Mouse (Mus musculus) kidney, postnatal 0 days (tissue): ENCODE results near the gene Trim28. TPM values are rescaled to one million over a fixed set of nuclear protein-coding genes. Genes with fewer than 3 reads are reported as not detected.

Source experiments
- ATAC-seq: fragments of 200-750 bp; cut with Nextera tagmentation; replicated peaks from 2 replicates; pipeline ENCODE4 v1.8.0; 2017; ENCODE audit warnings: low read depth, moderate number of reproducible peaks, moderate TSS enrichment, moderate library complexity; ENCODE audit not compliant: low FRiP score
- DNase-seq: peaks from one replicate; pipeline ENCODE4 v3.0.0-alpha.2; 2016; ENCODE audit warnings: low spot score
- H3K27ac ChIP-seq: fragments of 300-500 bp; sonication (generic); 2 replicates; pipeline ENCODE4 v1.5.1; 2014; ENCODE audit warnings: mild to moderate bottlenecking
- H3K27me3 ChIP-seq: fragments of 300-500 bp; sonication (generic); 2 replicates; pipeline ENCODE4 v1.6.1; 2014; ENCODE audit warnings: low read length, mixed read lengths; ENCODE audit not compliant: insufficient read depth
- H3K36me3 ChIP-seq: fragments of 300-500 bp; sonication (generic); 2 replicates; pipeline ENCODE4 v1.6.1; 2014; ENCODE audit warnings: low read length, mixed read lengths; ENCODE audit not compliant: insufficient read depth
- H3K4me1 ChIP-seq: fragments of 300-500 bp; sonication (generic); replicated peaks from 2 replicates; pipeline ENCODE4 v1.6.1; 2014; ENCODE audit warnings: antibody characterized with exemption, low read length, mixed read lengths; ENCODE audit not compliant: insufficient read depth
- H3K4me2 ChIP-seq: fragments of 300-500 bp; sonication (generic); 2 replicates; pipeline ENCODE4 v1.6.1; 2014; ENCODE audit warnings: mild to moderate bottlenecking, low read length, moderate library complexity, mixed read lengths
- H3K4me3 ChIP-seq: fragments of 300-500 bp; sonication (generic); replicated peaks from 2 replicates; pipeline ENCODE4 v1.5.1; 2014; ENCODE audit warnings: low read depth, low read length
- H3K9ac ChIP-seq: fragments of 300-500 bp; sonication (generic); 2 replicates; pipeline ENCODE4 v1.6.1; 2014; ENCODE audit warnings: low read depth, low read length
- H3K9me3 ChIP-seq: fragments of 300-500 bp; sonication (generic); replicated peaks from 2 replicates; pipeline ENCODE4 v1.6.1; 2016; ENCODE audit warnings: low read length, inconsistent platforms, mixed read lengths
- CTCF ChIP-seq: IDR thresholded peaks from 2 replicates; pipeline ENCODE4 v1.5.1; 2016; ENCODE audit warnings: antibody characterized with exemption, low read depth, mild to moderate bottlenecking, moderate library complexity
- WGBS: fragments of 180-500 bp; shearing (Covaris S2); extraction: QIAGEN DNeasy Blood & Tissue Kit; methylation state at CpG from one replicate; pipeline ENCODE4 v1.1.7; 2014; 5-methylcytosine and 5-hydroxymethylcytosine counted together
- polyA plus RNA-seq: library from polyadenylated mRNA; unstranded; fragments of >200 nt; fragmentation: Nextera tagmentation; extraction: Ambion mirVana; gene quantifications from 2 replicates; pipeline ENCODE4 v1.2.1, GENCODE M21; 2015

Gene Trim28
- polyA plus RNA-seq, 1 experiment from 2014 or later, result 195 TPM

DNA sequence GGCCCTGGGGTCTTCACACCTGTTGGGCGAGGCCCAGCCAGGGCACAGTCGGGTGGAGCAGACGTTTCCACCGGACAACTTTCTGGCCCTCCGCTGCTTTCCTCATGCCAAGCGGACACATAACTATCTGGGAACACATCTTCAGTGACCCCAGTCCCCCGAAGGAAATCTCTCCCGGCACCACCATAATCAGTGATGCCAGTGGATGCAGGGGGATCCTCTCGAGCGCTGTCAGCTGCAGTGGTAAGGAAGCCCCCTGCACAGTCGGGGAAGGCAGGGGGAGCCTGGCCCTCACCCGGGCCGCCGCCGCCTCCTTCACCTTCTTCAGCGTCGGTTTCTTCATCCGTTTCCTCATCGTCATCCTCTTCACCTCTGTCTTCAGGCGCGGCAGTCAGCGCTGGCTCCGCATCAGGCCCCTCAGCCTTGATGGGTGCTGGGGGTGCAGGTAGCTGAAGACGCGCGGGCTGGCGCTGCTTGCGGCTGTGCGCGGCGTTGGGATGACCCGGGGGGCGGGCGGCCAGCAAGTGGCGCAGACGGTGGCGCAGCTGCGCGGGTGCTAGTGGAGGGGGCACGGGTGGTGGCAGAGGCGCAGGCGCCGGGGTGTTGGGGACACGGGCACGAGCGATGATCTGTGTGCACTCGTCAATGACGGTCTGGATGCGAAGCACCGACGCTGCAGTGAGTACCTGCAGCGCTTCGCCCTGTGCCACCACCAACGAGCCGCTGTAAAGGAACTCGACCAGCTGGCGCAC lies 8.6 kb downstream of the Trim28 start:
- WGBS, result 55% methylated on average over 57 of the region's 57 CpGs
- Histone ChIP-seq H3K9me3 (no peaks in the 10 kb centered on the region), H3K4me1 (peaks cover 11% of the 10 kb centered on the region; the same call in 1 of the 2 replicates), H3K4me2 (peak overlapping the region; percentile 40), H3K9ac (0 out of 2 replicates have a peak overlapping the region, but pooled peaks have one; percentile 23), H3K4me3 (no peak overlapping the region), H3K27ac (no peak overlapping the region), H3K27me3 (no peaks in the 10 kb centered on the region), H3K36me3 (peaks cover 15% of the 10 kb centered on the region; the same call in 1 of the 2 replicates)
- no peak for TF ChIP-seq CTCF
- ATAC-seq (no peak), DNase-seq (no peak)

DNA sequence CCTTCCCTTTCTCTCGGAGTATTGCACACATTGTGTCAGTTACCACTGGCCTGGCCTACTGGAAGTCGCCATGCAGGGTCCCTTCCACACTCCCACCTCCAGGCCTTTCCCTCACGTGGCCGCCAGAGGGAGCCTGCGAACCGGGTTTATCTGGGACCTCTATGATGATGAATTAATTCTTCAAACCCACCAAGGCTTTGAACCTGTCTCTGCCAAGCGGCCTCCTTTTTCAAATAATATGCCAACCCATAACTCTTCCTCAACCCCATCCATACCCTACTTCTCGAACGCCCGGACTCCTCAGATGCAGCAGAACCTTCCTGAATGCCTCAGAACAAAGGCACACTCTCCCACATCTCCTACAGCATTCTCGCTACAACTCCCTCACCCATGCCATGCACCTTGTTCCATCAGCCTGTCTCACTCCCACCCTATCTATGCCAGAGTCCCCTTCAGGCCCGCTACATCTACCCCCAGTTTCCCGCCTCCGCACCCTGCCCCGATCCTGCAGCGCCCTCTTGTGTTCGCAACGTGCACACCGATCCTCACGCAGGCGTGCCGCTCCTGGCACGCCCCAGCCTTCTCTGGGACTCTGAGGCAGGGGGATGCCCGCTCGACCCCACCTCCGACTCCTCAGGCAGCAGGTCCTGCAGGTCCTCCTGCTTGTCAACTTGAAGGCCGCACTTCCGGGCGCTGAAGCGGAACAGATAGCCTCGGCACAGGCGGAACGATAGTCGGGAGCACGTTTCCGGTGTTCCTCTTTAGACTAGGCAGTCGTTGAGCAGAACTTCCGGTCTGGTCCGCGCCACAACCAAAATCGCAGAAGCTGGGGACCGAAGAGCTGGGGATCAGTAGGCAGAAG lies 10.5 kb downstream of the Trim28 start:
- under 1% methylated on average over 42 of the region's 42 CpGs for WGBS
- no peaks in the 10 kb centered on the region for H3K9me3 ChIP-seq
- H3K4me3 ChIP-seq, result peak overlapping the region; percentile 67
- H3K4me2 ChIP-seq, result peak overlapping the region; percentile 79
- H3K27ac ChIP-seq, result peak overlapping the region; percentile 93
- H3K9ac ChIP-seq, result peak overlapping the region; percentile 82
- peaks cover 11% of the 10 kb centered on the region; the same call in 1 of the 2 replicates for H3K4me1 ChIP-seq
- TF ChIP-seq CTCF, result peak; percentile 77
- H3K36me3 ChIP-seq, result peaks cover 15% of the 10 kb centered on the region; the same call in 1 of the 2 replicates
- ATAC-seq (peak; percentile 92), DNase-seq (peak; percentile 97)
- no peaks in the 10 kb centered on the region for H3K27me3 ChIP-seq

DNA sequence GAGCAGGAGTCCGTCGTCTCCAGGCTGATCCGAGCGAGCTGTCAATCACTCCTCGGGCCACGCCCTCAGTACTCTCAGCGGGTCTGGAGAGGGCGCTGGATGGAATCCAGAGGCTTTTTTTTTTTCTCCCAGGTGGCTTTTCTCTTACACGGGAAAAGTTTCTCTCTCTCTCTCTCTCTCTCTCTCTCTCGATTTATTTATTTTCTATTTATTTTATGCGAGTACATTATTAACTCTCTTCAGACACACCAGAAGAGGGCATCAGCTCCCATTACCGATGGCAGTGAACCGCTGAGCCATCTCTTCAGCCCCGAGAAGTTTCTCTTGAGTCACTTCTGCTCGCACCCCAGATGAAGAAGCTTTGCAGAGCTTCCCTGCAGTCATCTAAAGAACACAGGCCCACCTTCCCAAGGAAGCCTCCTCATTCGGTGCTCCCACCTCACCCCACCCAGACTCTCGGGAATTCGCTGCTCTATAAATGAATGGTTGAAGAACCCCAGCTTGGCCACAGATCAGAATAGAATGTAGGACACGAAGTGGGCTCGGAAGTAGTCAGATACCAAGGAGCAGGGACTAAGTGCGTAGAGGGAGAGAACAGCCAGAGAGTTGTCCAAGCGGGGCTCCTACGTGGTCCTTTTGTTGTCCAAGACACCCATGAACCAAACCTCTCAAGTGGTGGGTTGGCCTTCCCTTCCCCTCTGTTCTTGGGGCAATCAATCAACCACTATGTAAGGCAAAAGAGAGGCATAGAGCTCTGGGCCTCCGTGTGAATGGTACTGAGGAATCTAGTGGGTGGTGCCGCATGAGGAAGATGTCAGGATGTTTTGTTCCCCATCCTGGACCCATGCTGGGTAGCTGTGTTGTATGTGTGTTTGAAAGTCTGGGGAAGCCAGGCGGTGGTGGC lies 11.3 kb downstream of the Trim28 start, which contains the start of gene Zbtb45:
Zbtb45 (minus strand) TSS at position 30 of the 904 bp plus-strand sequence.
- peak within 1 kb of the TSS; percentile 93 for H3K27ac ChIP-seq
- H3K9ac ChIP-seq, result peak within 1 kb of the TSS; percentile 82
- H3K4me1 ChIP-seq, result peaks cover 11% of the 10 kb centered on the region; the same call in 1 of the 2 replicates
- TF ChIP-seq CTCF, result no peak; the same call in 1 of the 2 replicates
- no peaks in the 10 kb centered on the region for H3K9me3 ChIP-seq
- no peak for ATAC-seq
- H3K36me3 ChIP-seq, result peaks cover 15% of the 10 kb centered on the region; the same call in 1 of the 2 replicates
- WGBS, result 15% methylated on average over 26 of the region's 26 CpGs
- peak within 1 kb of the TSS; percentile 67 for H3K4me3 ChIP-seq
- peak; percentile 29 for DNase-seq
- peak within 1 kb of the TSS; percentile 79 for H3K4me2 ChIP-seq
- no peaks in the 10 kb centered on the region for H3K27me3 ChIP-seq

DNA sequence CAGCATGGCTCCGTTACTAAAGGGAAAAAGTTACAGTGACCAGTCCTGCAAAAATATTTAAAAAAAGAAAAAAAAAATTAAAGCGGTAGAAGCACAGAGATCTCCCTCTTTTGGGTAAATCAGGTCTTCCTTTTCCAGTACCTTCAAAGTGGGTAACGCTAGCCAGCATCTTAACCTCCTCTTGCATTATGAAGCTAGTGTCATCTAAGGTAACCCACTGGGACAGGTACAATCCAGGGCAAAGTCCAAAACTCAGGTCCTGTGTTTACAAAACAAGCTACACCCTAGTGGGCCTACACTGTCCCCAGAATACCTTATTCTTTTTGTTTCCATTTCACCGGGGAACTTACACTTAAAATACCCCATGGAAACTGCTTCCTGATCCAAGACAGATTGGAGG lies 14.8 kb downstream of the Trim28 start:
- H3K9me3 ChIP-seq, result no peaks in the 10 kb centered on the region
- no peak overlapping the region for H3K4me2 ChIP-seq
- H3K27me3 ChIP-seq, result no peaks in the 10 kb centered on the region
- no peak overlapping the region for H3K4me3 ChIP-seq
- H3K36me3 ChIP-seq, result no peaks in the 10 kb centered on the region
- ATAC-seq (no peak), DNase-seq (no peak)
- no peak for TF ChIP-seq CTCF
- H3K4me1 ChIP-seq, result peaks cover 8% of the 10 kb centered on the region; the same call in 1 of the 2 replicates
- H3K9ac ChIP-seq, result no peak overlapping the region
- H3K27ac ChIP-seq, result no peak overlapping the region
- WGBS, result 58% methylated on average over 4 of the region's 4 CpGs

DNA sequence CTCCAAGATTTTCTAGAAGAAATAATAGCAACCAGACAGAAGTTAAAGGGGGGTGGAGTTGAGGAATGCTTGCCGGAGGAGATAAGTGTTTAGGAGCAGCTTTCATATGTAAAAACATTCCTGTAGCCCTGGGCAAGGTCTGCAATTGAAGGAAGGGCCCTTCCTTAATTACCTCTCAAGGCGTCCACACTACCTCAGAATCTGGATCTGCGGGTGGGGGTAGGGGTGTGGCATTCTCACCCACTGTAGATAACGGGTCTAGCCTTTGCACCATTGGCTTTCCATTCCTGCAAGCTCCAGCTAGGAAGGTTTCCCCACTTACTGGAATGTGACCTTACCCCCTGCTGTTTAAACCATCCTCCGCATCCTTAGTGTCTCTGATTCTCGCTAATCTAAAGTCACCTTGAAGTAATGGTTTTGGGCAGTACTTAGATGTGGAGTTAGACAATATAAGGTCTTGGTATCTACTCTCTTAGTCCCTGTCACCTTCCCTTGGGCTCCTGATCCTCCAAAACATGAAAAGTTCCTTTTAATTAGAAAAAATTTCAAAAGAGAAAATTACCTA lies 15.4 kb downstream of the Trim28 start:
- no peak for DNase-seq
- no peak overlapping the region for H3K9ac ChIP-seq
- H3K36me3 ChIP-seq, result no peaks in the 10 kb centered on the region
- H3K27ac ChIP-seq, result no peak overlapping the region
- 29% methylated on average over 6 of the region's 6 CpGs for WGBS
- H3K4me1 ChIP-seq, result peaks cover 5% of the 10 kb centered on the region; the same call in 1 of the 2 replicates
- no peak overlapping the region for H3K4me3 ChIP-seq
- TF ChIP-seq CTCF, result no peak
- no peaks in the 10 kb centered on the region for H3K9me3 ChIP-seq
- no peaks in the 10 kb centered on the region for H3K27me3 ChIP-seq
- H3K4me2 ChIP-seq, result no peak overlapping the region
- ATAC-seq, result no peak
